Mouse (Mus musculus): ENCODE results near the gene Krt1. TPM values are rescaled to one million over a fixed set of nuclear protein-coding genes. Genes with fewer than 3 reads are reported as not detected.
A peak's percentile ranks its signal among the peaks of the same experiment; 100 is the strongest.

Gene Krt1
- polyA plus RNA-seq (2015; fragmentation: Nextera tagmentation; extraction: Ambion mirVana): 13.3 and 15.8 TPM in 2 replicates

DNA sequence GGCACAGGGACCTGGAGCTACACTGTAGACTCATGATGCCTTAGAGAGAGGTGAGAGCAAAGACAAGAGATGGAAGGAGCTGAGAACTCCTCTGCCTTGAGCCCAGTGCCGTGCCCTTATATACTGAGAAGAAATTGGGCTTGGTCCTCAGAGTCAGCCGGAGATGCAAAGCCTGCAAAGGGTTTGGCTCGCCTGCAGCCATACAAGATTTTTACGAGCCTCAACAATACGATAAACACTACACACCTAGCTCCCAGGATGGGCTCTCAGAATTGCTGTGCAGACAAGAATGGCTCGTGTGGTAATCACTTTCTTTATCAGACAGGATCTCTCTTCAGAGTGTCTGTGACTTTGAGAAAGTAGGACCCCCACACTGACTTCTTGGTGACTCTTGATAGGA lies at the start of gene Krt1:
Gene Krt1, minus strand, starts transcription at position 101 of the 400 bp plus-strand sequence.
- Histone ChIP-seq H3K9me3 (no peaks in the 10 kb centered on the region), H3K4me3 (no peak within 1 kb of the TSS), H3K9ac (no peak within 1 kb of the TSS), H3K4me1 (peaks cover 6% of the 10 kb centered on the region; the same call in 1 of the 2 replicates), H3K4me2 (replicated peaks) (no peak within 1 kb of the TSS), H3K36me3 (no peaks in the 10 kb centered on the region), H3K27me3 (peaks cover 74% of the 10 kb centered on the region), H3K27ac (no peak within 1 kb of the TSS)
- 53% methylated on average over 6 of the region's 6 CpGs for WGBS
- ATAC-seq (ENCODE audit: low FRiP score, low read depth): no peak

DNA sequence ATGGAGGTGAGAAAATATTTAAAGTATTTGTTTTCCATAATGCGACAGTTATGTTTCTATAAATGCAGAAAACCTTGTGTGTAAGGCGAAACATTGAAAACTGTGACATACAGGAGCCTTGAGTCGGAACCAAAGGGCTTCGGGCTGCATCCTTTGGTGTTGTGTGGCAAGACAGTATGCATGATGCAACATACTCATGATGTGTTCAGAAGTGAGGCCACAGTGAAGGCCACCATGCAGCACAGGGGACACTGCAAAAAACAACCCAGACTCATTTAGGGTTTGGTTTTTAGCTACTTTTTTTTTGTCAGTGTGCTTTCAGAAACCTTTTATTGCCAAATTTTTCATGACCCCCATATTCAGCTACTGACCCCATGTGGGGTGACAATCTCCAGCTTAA lies 44.6 kb upstream of the Krt1 start:
- H3K27me3 ChIP-seq: 0 out of 2 replicates have a peak, but pooled peaks cover 3% of the 10 kb centered on the region
- H3K36me3 ChIP-seq: no peaks in the 10 kb centered on the region
- H3K4me2 ChIP-seq (replicated peaks): no peak overlapping the region
- H3K4me1 ChIP-seq: no peaks in the 10 kb centered on the region
- 91% methylated on average over 4 of the region's 4 CpGs for WGBS
- no peak overlapping the region for H3K4me3 ChIP-seq
- no peak overlapping the region for H3K27ac ChIP-seq
- ATAC-seq (ENCODE audit: low FRiP score, low read depth): no peak
- no peaks in the 10 kb centered on the region for H3K9me3 ChIP-seq
- H3K9ac ChIP-seq: no peak overlapping the region

DNA sequence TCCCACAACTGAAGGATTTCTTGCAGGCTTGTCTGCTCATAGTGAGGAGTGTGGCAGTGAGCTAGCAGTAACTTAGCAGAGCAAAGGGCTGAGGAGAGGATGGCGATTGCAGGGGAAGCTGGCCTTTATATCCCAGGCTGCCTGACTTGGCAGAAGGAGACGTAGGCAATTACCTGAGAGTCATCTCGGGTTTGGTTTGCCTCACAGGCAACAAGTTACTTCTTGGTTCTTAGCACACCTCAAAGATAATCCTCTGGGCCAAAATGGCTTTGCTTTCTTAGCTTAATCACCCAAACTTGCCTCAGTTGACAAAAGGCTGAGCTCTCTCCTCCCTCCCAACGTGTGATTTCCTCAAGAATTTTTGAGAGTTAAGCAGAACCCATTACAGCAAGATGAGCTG lies 42.2 kb upstream of the Krt1 start, which contains the start of gene Krt76:
Gene Krt76, minus strand, starts transcription at position 101 of the 400 bp plus-strand sequence.
- Histone ChIP-seq H3K4me3 (no peak within 1 kb of the TSS), H3K27ac (no peak within 1 kb of the TSS)

DNA sequence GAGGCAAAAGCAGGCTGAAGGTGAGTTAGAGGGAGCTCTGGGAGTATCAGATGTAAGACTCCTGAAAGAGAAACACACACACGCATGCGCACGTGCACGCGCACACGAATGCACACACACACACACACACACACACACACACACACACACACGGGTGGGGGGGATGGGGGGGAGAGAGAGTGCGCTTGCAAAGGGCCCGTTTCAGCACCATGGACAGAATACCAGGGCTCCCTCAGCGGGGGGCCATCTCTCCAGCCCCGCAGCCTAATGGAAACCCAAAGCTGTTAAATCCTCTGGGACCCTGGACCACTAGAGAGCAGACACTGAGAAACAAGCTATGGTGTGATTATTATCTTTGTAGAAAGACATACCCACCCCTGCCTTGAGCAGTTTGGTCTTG lies 29.2 kb upstream of the Krt1 start:
- WGBS: 26% methylated on average over 11 of the region's 11 CpGs
- H3K9ac ChIP-seq: no peak overlapping the region
- no peak overlapping the region for H3K27ac ChIP-seq
- H3K4me2 ChIP-seq (replicated peaks): no peak overlapping the region
- no peak overlapping the region for H3K4me3 ChIP-seq
- no peaks in the 10 kb centered on the region for H3K4me1 ChIP-seq
- peaks cover 12% of the 10 kb centered on the region; the same call in 1 of the 2 replicates for H3K27me3 ChIP-seq
- no peaks in the 10 kb centered on the region for H3K36me3 ChIP-seq
- no peaks in the 10 kb centered on the region for H3K9me3 ChIP-seq
- no peak for ATAC-seq (ENCODE audit: low FRiP score, low read depth)

More for the DNA sequence above, 42.2 kb upstream of the Krt1 start, which contains the start of gene Krt76:
- 48% methylated on average over 4 of the region's 4 CpGs for WGBS
- no peaks in the 10 kb centered on the region for H3K36me3 ChIP-seq
- H3K27me3 ChIP-seq: peaks cover 7% of the 10 kb centered on the region; the same call in 1 of the 2 replicates
- H3K9me3 ChIP-seq: no peaks in the 10 kb centered on the region
- no peaks in the 10 kb centered on the region for H3K4me1 ChIP-seq
- H3K9ac ChIP-seq: no peak within 1 kb of the TSS
- ATAC-seq (ENCODE audit: low FRiP score, low read depth): no peak
- H3K4me2 ChIP-seq (replicated peaks): no peak within 1 kb of the TSS

DNA sequence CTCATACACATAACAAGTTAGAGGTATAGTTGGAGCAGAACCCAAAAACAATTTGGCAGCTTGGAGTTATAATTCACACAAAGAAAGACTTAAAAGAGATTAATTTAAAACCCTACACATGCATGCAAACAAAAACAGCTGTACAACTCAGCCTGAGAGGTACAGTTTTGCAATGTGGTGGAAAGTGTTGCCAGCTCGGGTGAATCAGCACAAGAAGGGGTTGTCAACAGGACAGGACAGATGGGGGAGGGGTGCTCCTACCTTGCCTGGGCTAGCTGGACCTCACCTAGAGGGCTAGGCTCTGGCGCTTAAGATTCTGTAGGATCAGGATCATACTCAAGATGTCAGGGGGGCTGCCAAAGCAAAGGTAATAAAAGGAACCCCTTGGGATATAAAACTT lies 27.4 kb upstream of the Krt1 start:
- H3K36me3 ChIP-seq: no peaks in the 10 kb centered on the region
- whole genome bisulfite sequencing: 58% methylated on average over 2 of the region's 2 CpGs
- H3K4me1 ChIP-seq: no peaks in the 10 kb centered on the region
- H3K9me3 ChIP-seq: no peaks in the 10 kb centered on the region
- H3K4me2 ChIP-seq (replicated peaks): no peak overlapping the region
- H3K27me3 ChIP-seq: peaks cover 4% of the 10 kb centered on the region; the same call in 1 of the 2 replicates
- no peak overlapping the region for H3K27ac ChIP-seq
- no peak overlapping the region for H3K9ac ChIP-seq
- no peak overlapping the region for H3K4me3 ChIP-seq
- no peak for ATAC-seq (ENCODE audit: low FRiP score, low read depth)

DNA sequence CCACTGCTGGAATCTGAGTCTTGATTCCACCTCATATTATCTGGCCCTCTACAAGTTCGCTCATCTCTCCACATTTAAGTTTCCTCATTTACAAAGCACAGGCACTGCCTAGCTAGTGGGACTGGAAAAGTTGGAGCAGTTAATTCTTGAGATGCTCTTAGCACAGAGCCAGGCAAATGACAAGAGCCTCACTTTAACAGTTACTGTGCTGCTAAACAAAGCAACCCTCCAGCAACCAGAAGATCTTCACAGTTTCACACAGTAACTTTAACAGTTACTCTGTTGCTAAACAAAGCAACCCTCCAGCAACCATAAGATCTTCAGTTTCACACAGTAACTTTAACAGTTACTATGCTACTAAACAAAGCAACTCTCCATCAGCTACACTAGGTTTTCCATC lies 23.8 kb upstream of the Krt1 start:
- Histone ChIP-seq H3K4me2 (replicated peaks) (no peak overlapping the region), H3K27ac (no peak overlapping the region), H3K9ac (no peak overlapping the region), H3K27me3 (peaks cover 14% of the 10 kb centered on the region; the same call in 1 of the 2 replicates), H3K4me1 (no peaks in the 10 kb centered on the region), H3K9me3 (no peaks in the 10 kb centered on the region), H3K36me3 (no peaks in the 10 kb centered on the region), H3K4me3 (no peak overlapping the region)
- WGBS: 78% methylated on average over 1 of the region's 1 CpGs
- ATAC-seq (ENCODE audit: low FRiP score, low read depth): no peak

DNA sequence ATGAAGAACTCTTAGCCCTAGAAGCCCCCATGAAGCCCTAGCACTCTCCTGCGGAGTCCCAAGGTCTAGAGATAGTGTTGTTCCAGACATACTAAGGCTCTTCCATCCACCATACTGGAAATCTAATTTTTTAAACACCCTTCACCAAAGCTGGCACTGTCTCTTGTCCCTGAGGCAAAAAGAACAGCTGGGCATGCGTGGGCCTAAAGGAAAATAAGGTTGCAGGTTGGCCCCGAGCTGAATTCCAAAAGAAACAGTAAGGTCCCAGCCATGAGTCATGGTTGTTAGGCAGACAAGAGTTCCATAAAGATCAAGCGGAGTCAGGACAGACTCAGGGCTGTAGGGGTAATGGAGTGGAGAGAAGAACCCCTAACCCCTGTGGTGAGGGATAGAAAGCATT lies 22.6 kb upstream of the Krt1 start:
- no peak overlapping the region for H3K4me3 ChIP-seq
- H3K27ac ChIP-seq: no peak overlapping the region
- no peaks in the 10 kb centered on the region for H3K4me1 ChIP-seq
- peaks cover 23% of the 10 kb centered on the region for H3K27me3 ChIP-seq
- H3K9me3 ChIP-seq: no peaks in the 10 kb centered on the region
- no peak for ATAC-seq (ENCODE audit: low FRiP score, low read depth)
- 74% methylated on average over 4 of the region's 4 CpGs for WGBS
- H3K36me3 ChIP-seq: no peaks in the 10 kb centered on the region
- H3K4me2 ChIP-seq (replicated peaks): no peak overlapping the region
- no peak overlapping the region for H3K9ac ChIP-seq

DNA sequence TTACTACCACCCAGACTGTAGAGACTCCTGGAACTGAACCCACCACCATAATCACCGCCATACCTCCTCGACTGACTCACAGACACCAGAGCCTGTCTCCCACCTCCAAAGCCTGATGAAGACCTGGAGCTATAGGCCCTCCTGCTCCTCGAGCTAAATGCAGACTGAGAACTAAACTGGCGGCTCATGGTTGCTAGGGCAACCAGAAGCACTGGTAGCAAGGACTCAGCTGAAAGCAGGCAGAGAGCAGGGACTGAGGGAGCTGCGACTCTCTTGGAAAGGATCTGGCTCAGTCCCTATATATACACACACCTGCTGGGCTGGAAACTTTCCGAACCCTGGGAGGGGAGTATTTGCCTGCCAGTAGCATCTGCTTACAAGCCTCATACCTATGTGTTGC lies 18.8 kb upstream of the Krt1 start, which contains the start of gene Krt77:
Gene Krt77, minus strand, starts transcription at position 275 of the 400 bp plus-strand sequence.
- H3K4me2 ChIP-seq (replicated peaks): no peak within 1 kb of the TSS
- no peaks in the 10 kb centered on the region for H3K4me1 ChIP-seq
- WGBS: 38% methylated on average over 6 of the region's 6 CpGs
- H3K27me3 ChIP-seq: peaks cover 29% of the 10 kb centered on the region
- no peak for ATAC-seq (ENCODE audit: low FRiP score, low read depth)
- no peak within 1 kb of the TSS for H3K27ac ChIP-seq
- H3K9ac ChIP-seq: no peak within 1 kb of the TSS
- no peaks in the 10 kb centered on the region for H3K36me3 ChIP-seq
- H3K9me3 ChIP-seq: no peaks in the 10 kb centered on the region
- H3K4me3 ChIP-seq: no peak within 1 kb of the TSS

DNA sequence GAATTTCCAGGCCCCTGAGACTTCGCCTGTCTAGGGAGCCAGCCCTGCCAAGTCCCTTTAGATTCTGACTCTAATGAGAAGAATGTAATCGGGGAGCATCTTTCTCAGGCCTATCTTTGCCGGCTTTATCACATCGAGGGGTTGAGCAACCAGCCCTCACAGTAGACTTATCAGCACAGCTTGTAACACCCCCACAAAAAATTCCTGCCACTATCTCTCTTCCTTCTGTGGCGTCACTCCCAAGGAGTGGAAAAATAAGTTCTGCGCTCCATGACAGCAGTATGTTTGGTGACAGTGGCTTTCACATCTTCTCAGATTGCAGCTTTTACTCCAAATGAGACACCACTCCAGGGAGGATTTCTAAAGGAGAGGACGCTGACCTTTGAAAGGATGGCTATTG lies 16.2 kb upstream of the Krt1 start:
- Histone ChIP-seq H3K4me3 (no peak overlapping the region), H3K27ac (no peak overlapping the region), H3K9me3 (no peaks in the 10 kb centered on the region), H3K4me2 (replicated peaks) (no peak overlapping the region), H3K4me1 (no peaks in the 10 kb centered on the region), H3K9ac (no peak overlapping the region), H3K27me3 (peaks cover 49% of the 10 kb centered on the region), H3K36me3 (no peaks in the 10 kb centered on the region)
- no peak for ATAC-seq (ENCODE audit: low FRiP score, low read depth)
- WGBS: 82% methylated on average over 7 of the region's 7 CpGs

DNA sequence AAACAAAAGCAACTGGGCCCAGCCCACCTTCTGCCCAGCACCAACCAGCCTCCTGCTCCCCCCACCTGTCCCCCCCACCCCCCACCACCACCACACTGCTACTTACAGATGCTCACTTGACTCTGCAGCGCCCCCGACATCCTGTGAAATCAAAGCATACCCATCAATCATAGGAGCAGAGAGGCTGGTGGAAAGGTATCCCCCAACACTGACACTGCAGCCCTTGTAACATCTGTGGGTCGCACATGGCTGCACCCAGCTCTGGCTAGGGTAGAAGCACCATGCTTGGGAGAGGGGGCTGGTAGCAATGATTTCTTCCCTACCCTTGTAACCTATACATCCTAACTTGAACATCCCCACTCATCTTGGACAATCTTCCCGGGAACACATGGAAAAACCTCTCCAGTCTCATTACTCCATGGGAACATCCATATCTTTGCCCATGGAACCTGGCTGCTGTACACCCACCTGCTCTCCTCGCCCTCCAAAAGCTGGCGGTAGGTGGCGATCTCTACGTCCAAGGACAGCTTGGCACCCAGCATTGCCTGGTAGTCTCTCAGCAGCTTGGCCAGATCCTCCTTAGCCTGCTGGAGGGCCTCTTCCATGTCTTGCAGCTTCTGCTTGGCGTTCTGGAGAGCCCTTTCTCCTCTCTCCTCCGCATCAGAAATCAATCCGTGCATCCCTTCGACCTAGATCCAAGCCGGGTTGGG lies 10.0 kb upstream of the Krt1 start:
- no peak overlapping the region for H3K27ac ChIP-seq
- 48% methylated on average over 13 of the region's 13 CpGs for WGBS
- no peaks in the 10 kb centered on the region for H3K36me3 ChIP-seq
- H3K4me3 ChIP-seq: peak overlapping the region; percentile 41
- no peaks in the 10 kb centered on the region for H3K9me3 ChIP-seq
- no peak overlapping the region for H3K9ac ChIP-seq
- peak overlapping the region; percentile 70; the same call in 1 of the 2 replicates for H3K4me2 ChIP-seq (replicated peaks)
- no peak for ATAC-seq (ENCODE audit: low FRiP score, low read depth)
- peaks cover 91% of the 10 kb centered on the region for H3K27me3 ChIP-seq
- H3K4me1 ChIP-seq: peaks cover 10% of the 10 kb centered on the region

DNA sequence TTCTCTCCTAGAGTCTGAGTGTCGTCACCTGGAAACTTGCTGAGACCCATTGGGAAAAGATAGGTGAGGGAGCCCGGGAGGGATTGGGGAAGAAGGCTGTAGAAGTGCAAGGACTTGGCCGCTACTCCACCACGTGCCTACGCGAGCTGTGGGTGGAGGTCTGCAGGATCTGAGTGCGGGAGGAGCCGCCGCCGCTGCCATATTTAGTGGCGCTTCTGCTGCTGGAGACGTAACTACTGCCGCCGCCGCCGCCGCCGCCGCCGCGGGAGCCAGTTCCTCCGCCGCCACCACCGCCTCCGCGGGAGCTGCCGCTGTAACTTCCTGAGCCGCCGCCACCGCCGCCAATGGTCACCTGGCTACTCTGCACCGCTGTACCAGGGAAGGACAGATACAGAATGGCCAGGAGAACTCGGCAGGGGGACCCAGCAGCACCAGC lies 9.2 kb upstream of the Krt1 start:
- Histone ChIP-seq H3K27me3 (peaks cover 94% of the 10 kb centered on the region), H3K4me3 (peak overlapping the region; percentile 41), H3K4me2 (replicated peaks) (peak overlapping the region; percentile 70), H3K27ac (no peak overlapping the region), H3K4me1 (peaks cover 10% of the 10 kb centered on the region), H3K9ac (peak overlapping the region; percentile 60), H3K9me3 (no peaks in the 10 kb centered on the region), H3K36me3 (no peaks in the 10 kb centered on the region)
- WGBS: 0% methylated on average over 33 of the region's 33 CpGs
- no peak for ATAC-seq (ENCODE audit: low FRiP score, low read depth)

DNA sequence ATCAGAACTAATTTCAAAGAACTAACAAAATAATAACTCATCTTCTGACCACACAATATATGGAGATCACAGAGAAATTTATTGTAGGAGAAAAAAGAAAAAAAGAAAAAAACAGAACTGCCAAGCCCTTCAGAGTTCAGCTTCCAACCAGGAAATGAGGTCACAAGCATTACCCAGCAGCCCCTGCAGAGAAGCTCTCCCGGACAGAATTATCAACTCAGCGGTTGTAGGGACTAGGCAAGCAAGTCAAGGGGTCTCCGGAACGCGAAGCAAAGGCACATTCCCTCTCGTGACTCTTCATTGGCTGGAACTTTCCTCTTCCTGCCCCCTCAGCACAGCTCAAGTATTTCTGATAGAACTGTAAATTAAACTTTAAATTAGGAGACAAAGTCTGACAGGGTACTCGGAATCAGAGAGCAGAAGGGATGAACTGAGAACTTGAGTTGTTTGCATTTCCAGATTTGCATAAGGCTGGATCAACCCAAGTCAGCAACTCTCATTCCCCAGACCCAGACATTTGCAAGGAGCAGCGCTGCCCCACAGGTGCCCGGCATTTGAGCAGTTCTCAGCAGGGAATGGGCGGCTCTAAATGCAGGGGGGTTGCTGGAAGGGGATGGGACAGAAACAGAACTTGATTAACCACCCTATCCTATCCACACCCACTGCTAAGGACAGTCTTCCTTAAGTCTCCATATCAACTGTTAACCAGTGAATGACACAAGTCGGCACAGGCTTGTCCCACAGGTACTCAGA lies 8.3 kb upstream of the Krt1 start:
- no peak for ATAC-seq (ENCODE audit: low FRiP score, low read depth)
- WGBS: 5% methylated on average over 11 of the region's 11 CpGs
- no peak overlapping the region for H3K27ac ChIP-seq
- H3K4me2 ChIP-seq (replicated peaks): peak overlapping the region; percentile 70
- peaks cover 10% of the 10 kb centered on the region for H3K4me1 ChIP-seq
- H3K36me3 ChIP-seq: no peaks in the 10 kb centered on the region
- no peaks in the 10 kb centered on the region for H3K9me3 ChIP-seq
- H3K4me3 ChIP-seq: no peak overlapping the region
- H3K27me3 ChIP-seq: peaks cover 95% of the 10 kb centered on the region
- no peak overlapping the region for H3K9ac ChIP-seq

All from limb, embryonic 13.5 days (tissue).